Mouse (Mus musculus) forebrain, embryonic 14.5 days (tissue): ENCODE measurements around the gene Mbnl1. TPM values are rescaled to one million over a fixed set of nuclear protein-coding genes. Genes with fewer than 3 reads are reported as not detected.

Source experiments
- ATAC-seq: fragments of 200-750 bp; cut with Nextera tagmentation; 2 replicates; pipeline ENCODE4 v1.8.0; 2017; ENCODE audit warnings: mild to moderate bottlenecking, moderate library complexity
- DNase-seq: peaks from one replicate; pipeline ENCODE4 v3.0.0-alpha.2; 2015; ENCODE audit warnings: low spot score
- H3K27ac ChIP-seq: fragments of 300-500 bp; sonication (generic); 2 replicates; pipeline ENCODE4 v1.5.1; 2014; ENCODE audit warnings: low read depth, mild to moderate bottlenecking, control low read depth, low read length, moderate library complexity
- H3K27me3 ChIP-seq: fragments of 300-500 bp; sonication (generic); replicated peaks from 2 replicates; pipeline ENCODE4 v1.6.1; 2014; ENCODE audit warnings: low read length, control low read depth, mixed read lengths; ENCODE audit not compliant: control insufficient read depth, insufficient read depth
- H3K36me3 ChIP-seq: fragments of 300-500 bp; sonication (generic); 2 replicates; pipeline ENCODE4 v1.6.1; 2014; ENCODE audit warnings: low read length, control low read depth; ENCODE audit not compliant: control insufficient read depth, insufficient read depth
- H3K4me1 ChIP-seq: fragments of 300-500 bp; sonication (generic); 2 replicates; pipeline ENCODE4 v1.6.1; 2014; ENCODE audit warnings: antibody characterized with exemption, low read length, control low read depth; ENCODE audit not compliant: control insufficient read depth, insufficient read depth
- H3K4me2 ChIP-seq: fragments of 300-500 bp; sonication (generic); 2 replicates; pipeline ENCODE4 v1.6.1; 2014; ENCODE audit warnings: mild to moderate bottlenecking, control low read depth, low read length
- H3K4me3 ChIP-seq: fragments of 300-500 bp; sonication (generic); 2 replicates; pipeline ENCODE4 v1.5.1; 2014; ENCODE audit warnings: low read depth, low read length, control low read depth
- H3K9ac ChIP-seq: fragments of 300-500 bp; sonication (generic); 2 replicates; pipeline ENCODE4 v1.6.1; 2014; ENCODE audit warnings: mild to moderate bottlenecking, low read length, control low read depth, moderate library complexity
- H3K9me3 ChIP-seq: fragments of 300-500 bp; sonication (generic); replicated peaks from 2 replicates; pipeline ENCODE4 v1.6.1; 2016; ENCODE audit warnings: low read length, control low read depth, mixed read lengths; ENCODE audit not compliant: control insufficient read depth
- WGBS: fragments of 180-500 bp; shearing (Covaris S2); extraction: QIAGEN DNeasy Blood & Tissue Kit; methylation state at CpG from one replicate; pipeline ENCODE4 v1.1.7; 2014; 5-methylcytosine and 5-hydroxymethylcytosine counted together
- polyA plus RNA-seq: library from polyadenylated mRNA; unstranded; fragments of >200 nt; fragmentation: Nextera tagmentation; extraction: Ambion mirVana; gene quantifications from 2 replicates; pipeline ENCODE4 v1.2.1, GENCODE M21; 2014

Gene Mbnl1
- polyA plus RNA-seq, 1 experiment from 2014 or later, result 43.9 TPM

DNA sequence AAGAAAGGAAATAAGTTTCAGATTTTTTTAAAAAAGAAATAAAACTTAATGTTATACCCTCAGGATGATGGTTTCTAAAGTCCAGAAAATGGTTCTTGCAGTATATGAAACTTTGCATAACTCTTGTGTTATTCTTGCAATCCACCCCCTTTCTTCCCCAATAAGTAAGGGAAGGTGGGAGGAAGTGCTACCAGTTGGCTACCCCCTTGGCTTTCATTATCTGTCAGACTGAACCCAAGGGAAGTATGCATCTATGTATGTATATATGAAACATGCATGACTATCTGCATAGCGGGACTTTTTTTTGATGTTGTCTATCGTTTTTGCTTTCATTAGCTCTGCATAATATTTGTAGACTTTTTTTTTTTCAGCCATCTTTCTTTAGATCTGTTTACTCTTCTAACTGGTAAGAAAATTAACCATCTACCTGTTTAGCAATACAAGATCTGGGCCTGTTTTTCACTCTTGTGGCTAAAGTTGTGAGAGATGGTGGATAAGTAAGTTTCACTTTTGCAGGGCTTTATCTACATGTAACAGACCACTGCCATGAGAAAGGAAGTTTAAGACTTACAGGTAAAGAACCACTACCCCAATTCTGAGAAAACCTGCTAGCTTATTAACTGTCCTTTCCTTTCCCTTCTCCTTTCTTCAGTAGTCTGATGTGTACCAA is 484 bp upstream of the Mbnl1 start:
- ATAC-seq, result no peak
- H3K27ac ChIP-seq, result no peak overlapping the region
- H3K36me3 ChIP-seq, result no peaks in the 10 kb centered on the region
- H3K4me3 ChIP-seq, result no peak overlapping the region
- no peaks in the 10 kb centered on the region for H3K4me1 ChIP-seq
- no peak overlapping the region for H3K4me2 ChIP-seq
- H3K9me3 ChIP-seq, result no peaks in the 10 kb centered on the region
- H3K9ac ChIP-seq, result no peak overlapping the region
- DNase-seq, result no peak
- H3K27me3 ChIP-seq, result no peaks in the 10 kb centered on the region
- 88% methylated on average over 2 of the region's 2 CpGs for WGBS

DNA sequence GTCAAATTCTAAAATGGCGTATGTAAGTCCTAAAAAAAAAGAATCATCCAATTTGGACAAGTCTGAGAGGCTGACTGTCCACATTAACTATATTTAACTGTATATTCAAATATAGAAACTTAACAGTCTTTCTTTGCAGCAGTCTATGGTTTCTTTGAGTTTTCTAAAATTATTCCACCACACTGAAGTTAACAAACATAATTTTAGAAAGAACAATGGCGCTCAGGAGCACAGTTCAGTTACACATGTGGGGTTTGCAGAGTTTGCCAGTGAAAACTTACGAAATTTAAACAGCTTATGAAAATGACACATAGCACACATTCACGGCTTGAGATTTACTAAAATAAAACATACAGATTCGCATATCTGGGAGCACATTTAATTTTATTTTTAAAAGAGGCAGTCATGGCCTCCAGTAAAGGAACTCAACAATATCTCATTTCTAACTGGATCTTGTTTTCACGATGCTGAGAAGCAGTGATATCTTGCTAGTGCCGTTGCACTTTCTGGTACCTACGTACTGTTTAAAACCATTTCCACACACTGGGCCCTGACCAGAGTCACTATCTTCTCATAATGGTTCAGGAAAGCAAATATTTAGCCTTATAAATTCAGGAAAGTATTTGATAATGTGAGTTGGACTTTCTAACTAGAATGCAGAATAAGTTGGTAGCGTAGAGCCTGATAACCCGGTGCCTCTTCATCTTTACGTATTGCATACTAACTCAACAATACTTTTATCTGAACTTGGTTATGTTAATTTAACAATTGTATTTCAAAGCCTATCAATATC is 1.4 kb downstream of the Mbnl1 start:
- no peak for ATAC-seq
- DNase-seq, result no peak

DNA sequence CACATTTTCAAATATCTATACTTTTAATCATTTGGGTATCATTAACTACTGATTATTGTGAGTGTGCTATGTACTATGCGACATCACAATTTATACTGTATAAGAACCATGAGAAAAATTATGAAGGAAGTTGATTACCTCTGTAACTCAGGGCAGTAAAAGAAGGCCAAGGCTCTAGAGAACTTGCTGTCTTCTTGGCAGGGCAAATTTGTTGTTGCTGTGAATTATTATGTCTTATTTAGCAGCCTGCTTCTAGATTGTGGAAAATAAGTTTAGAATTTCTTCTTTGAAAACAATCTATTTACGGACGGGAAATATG is 2.0 kb downstream of the Mbnl1 start:
- H3K27me3 ChIP-seq, result no peaks in the 10 kb centered on the region
- DNase-seq, result no peak
- H3K36me3 ChIP-seq, result no peaks in the 10 kb centered on the region
- no peak overlapping the region for H3K9ac ChIP-seq
- H3K4me3 ChIP-seq, result no peak overlapping the region
- no peaks in the 10 kb centered on the region for H3K9me3 ChIP-seq
- H3K4me2 ChIP-seq, result no peak overlapping the region
- H3K27ac ChIP-seq, result no peak overlapping the region
- H3K4me1 ChIP-seq, result no peaks in the 10 kb centered on the region
- no peak for ATAC-seq
- WGBS, result 89% methylated on average over 3 of the region's 3 CpGs

More for the DNA sequence above, 1.4 kb downstream of the Mbnl1 start:
- Histone ChIP-seq H3K36me3 (no peaks in the 10 kb centered on the region), H3K9me3 (no peaks in the 10 kb centered on the region), H3K4me3 (no peak overlapping the region), H3K4me1 (no peaks in the 10 kb centered on the region), H3K27me3 (no peaks in the 10 kb centered on the region), H3K9ac (no peak overlapping the region), H3K4me2 (no peak overlapping the region), H3K27ac (no peak overlapping the region)
- 95% methylated on average over 11 of the region's 11 CpGs for WGBS

DNA sequence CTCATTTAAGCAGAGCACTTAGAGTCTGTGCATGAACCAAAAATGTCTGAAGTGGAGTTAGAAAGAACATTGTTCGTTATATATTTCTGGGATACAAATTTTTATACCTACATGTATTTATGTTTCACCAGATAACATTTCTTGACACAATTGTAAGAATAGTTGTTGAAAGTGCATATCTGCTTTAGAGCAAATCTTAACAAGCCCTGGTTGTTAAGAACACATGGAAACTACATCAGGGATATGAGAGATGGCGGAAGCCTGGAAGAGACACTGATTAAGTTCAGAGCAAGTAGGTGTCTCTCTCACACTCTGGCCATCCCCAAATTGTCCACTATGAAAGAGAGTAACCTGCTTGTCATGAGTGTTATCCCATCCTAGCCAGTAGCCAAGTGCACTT is 2.4 kb downstream of the Mbnl1 start:
- DNase-seq (no peak), ATAC-seq (no peak)
- Histone ChIP-seq H3K36me3 (no peaks in the 10 kb centered on the region), H3K4me1 (no peaks in the 10 kb centered on the region), H3K9ac (no peak overlapping the region), H3K27ac (no peak overlapping the region), H3K4me3 (no peak overlapping the region), H3K4me2 (no peak overlapping the region), H3K9me3 (no peaks in the 10 kb centered on the region), H3K27me3 (no peaks in the 10 kb centered on the region)
- 96% methylated on average over 2 of the region's 2 CpGs for WGBS

DNA sequence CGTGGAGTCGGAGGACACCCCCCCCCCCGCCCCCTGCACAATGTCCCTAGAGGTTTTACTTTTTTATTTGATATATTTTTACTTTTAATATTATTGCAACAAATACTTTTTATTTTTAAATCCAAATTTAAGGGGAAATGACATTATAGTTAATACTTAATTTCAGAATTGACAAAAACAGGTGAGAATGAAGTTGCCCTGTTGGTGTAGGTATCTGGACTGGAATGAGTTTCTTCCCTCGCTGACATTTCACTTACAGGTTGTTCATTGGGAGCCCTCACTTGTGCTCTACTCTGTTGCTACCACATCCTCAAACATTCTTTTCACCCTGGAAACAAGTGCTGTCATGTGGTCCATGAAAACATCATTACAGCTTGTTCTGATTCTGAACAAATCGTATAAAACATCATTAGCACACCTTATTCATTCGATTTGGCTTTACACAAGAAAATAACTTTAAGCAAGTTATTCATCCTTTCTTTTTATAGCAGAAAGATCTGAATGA is 4.2 kb downstream of the Mbnl1 start:
- Histone ChIP-seq H3K36me3 (no peaks in the 10 kb centered on the region), H3K27ac (no peak overlapping the region), H3K4me2 (no peak overlapping the region), H3K4me1 (no peaks in the 10 kb centered on the region), H3K27me3 (no peaks in the 10 kb centered on the region), H3K9ac (no peak overlapping the region), H3K4me3 (no peak overlapping the region), H3K9me3 (no peaks in the 10 kb centered on the region)
- 88% methylated on average over 6 of the region's 6 CpGs for WGBS
- no peak for ATAC-seq
- no peak for DNase-seq

DNA sequence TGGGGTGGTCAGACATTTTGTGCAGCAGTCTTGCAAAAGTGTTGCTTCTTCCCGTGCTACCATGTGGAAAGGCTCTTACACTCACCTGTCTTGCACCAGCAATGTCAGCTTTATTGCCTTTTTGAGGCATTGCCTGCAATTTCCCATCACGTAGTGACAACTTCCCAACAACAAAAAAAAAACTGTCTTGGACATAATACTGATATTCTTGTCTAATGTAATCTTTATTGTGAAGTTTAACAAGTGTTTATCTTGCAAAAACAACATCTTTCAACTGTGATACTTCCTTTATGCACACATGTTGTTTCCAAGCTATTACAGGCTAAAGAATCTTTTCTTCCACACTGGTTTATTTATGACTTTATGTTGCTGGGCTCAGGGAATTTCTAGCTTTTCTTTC is 5.8 kb downstream of the Mbnl1 start:
- Histone ChIP-seq H3K27me3 (no peaks in the 10 kb centered on the region), H3K4me3 (no peak overlapping the region), H3K27ac (no peak overlapping the region), H3K9ac (no peak overlapping the region), H3K36me3 (no peaks in the 10 kb centered on the region), H3K4me2 (no peak overlapping the region), H3K9me3 (no peaks in the 10 kb centered on the region), H3K4me1 (no peaks in the 10 kb centered on the region)
- DNase-seq (no peak), ATAC-seq (no peak)
- WGBS, result 84% methylated on average over 2 of the region's 2 CpGs

DNA sequence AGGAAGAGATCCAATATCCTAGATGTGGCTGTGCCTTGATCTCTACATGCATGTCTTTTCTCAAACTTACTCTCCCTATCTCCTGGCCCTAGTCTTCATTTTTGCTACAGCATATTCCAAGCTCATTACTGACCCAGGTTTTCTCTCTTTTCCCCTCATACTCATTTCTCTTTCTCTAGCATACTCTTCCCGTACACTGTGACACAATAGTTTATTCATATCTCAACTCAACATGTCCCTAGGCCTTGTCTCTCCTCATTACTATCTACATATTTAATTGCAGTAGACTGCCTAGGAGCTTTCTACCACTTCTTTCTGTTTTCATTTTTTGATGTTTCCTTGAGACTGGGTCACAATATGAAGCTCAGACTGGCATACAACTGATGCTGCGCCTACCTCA is 8.1 kb downstream of the Mbnl1 start:
- H3K27ac ChIP-seq, result no peak overlapping the region
- no peaks in the 10 kb centered on the region for H3K9me3 ChIP-seq
- no peak overlapping the region for H3K4me3 ChIP-seq
- no peaks in the 10 kb centered on the region for H3K27me3 ChIP-seq
- 94% methylated on average over 2 of the region's 2 CpGs for WGBS
- no peak overlapping the region for H3K4me2 ChIP-seq
- DNase-seq (no peak), ATAC-seq (no peak)
- no peaks in the 10 kb centered on the region for H3K36me3 ChIP-seq
- H3K9ac ChIP-seq, result no peak overlapping the region
- H3K4me1 ChIP-seq, result no peaks in the 10 kb centered on the region

DNA sequence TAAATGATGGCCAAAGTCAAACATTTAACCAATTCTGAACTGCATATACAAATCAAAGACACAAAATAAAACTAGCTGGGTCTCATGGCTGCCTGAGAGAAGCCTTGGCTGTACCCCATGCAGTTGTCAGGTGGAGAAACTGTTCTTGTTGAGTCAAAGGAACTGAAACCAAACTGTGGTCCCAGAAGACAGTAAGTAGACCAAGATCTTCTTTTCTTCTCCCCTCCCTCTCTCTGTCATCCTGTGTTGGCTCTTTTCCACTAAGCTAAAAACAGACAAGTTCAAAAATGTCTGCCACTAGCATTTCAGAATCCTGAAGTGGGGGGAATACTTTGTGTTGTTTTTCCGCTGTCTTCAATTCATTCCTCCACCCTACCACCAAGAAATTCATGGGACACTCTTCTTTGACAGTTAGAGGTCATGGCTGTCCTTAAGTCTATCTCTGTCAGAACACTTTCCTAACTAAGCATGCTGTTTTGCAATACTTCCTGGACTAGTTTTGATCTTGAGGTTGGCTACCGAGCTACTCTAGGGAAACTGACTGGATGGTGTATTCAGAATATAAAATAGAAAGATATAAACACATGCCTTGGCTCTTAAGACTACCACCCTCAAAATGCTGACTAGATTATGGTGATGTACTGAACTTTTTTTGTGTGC is 9.2 kb downstream of the Mbnl1 start:
- no peak for ATAC-seq
- no peaks in the 10 kb centered on the region for H3K36me3 ChIP-seq
- H3K27ac ChIP-seq, result no peak overlapping the region
- no peak overlapping the region for H3K4me2 ChIP-seq
- DNase-seq, result no peak
- no peak overlapping the region for H3K4me3 ChIP-seq
- H3K9ac ChIP-seq, result no peak overlapping the region
- no peaks in the 10 kb centered on the region for H3K27me3 ChIP-seq
- H3K4me1 ChIP-seq, result no peaks in the 10 kb centered on the region
- H3K9me3 ChIP-seq, result no peaks in the 10 kb centered on the region
- WGBS, result 97% methylated on average over 2 of the region's 2 CpGs

DNA sequence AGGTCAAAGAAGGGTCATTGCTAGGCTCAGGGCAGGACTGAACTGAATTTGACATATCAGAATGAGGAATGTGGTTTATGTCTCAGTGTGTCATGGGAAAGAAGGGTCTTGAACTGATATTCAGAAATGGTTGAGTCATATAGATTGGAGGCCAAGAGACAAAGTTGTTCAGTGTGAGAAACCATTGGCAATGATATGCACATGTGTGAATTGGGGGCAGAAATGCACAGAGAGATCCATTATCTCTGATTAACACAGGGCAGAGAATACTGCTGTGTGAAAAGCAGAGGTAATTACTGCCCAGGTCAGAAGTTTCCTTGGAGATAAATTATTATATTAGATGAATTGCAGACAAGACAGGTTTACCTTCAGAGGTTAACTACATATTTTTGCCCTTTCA is 10.7 kb downstream of the Mbnl1 start:
- Histone ChIP-seq H3K9me3 (no peaks in the 10 kb centered on the region), H3K4me2 (no peak overlapping the region), H3K4me1 (no peaks in the 10 kb centered on the region), H3K27ac (no peak overlapping the region), H3K27me3 (no peaks in the 10 kb centered on the region), H3K9ac (no peak overlapping the region), H3K4me3 (no peak overlapping the region), H3K36me3 (no peaks in the 10 kb centered on the region)
- DNase-seq (no peak), ATAC-seq (no peak)
